Mouse (Mus musculus) spleen, adult 2 months (tissue): ENCODE data around the gene Arf1.

Source experiments
- CTCF ChIP-seq: fragments of 200-500 bp; IDR thresholded peaks from 2 replicates; pipeline ENCODE4 v1.5.1; 2011; ENCODE audit warnings: mild to moderate bottlenecking, inconsistent platforms; ENCODE audit not compliant: insufficient read depth, insufficient read length, insufficient replicate concordance; ENCODE audit errors: extremely low read depth
- POLR2A ChIP-seq: fragments of 200-500 bp; IDR thresholded peaks from 2 replicates; pipeline ENCODE4 v1.6.1; 2011; ENCODE audit warnings: low read depth, low read length, inconsistent platforms

DNA sequence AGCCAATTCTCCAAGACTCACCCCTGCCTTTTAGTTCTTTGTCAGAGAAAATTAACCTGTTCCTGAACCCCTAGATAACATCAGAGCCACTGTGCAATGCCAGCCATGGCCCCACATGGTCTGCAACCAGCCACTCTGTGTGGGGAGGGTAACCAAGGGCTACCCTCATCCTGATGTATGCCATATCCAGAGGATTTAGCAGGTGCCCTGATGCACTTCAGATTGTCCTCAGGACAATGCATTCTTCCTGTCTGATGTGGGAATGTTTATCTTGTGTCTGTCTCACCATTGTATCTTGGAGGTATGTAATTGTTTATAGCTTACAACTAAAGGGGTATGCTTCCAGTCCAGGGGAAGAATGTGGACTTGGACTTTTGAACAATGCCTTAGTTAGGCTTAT lies 31.8 kb downstream of the Arf1 start:
- TF ChIP-seq CTCF: no peak
- no peak for TF ChIP-seq POLR2A
